Mouse (Mus musculus) ES-E14 (cell line): Measurements from ENCODE around the gene Pkn2. TPM values are rescaled to one million over a fixed set of nuclear protein-coding genes. Genes with fewer than 3 reads are reported as not detected.
A peak's percentile ranks its signal among the peaks of the same experiment; 100 is the strongest.

Experiments used
- DNase-seq: peaks from one replicate; pipeline ENCODE4 v3.0.0-alpha.2; 2013; ENCODE audit warnings: low read depth, low spot score
- H3K27ac ChIP-seq: 2 replicates; pipeline ENCODE4 v1.5.1; 2012; ENCODE audit warnings: low read depth, mild to moderate bottlenecking, low read length, moderate library complexity, mixed read lengths; ENCODE audit not compliant: poor library complexity, insufficient read depth, severe bottlenecking
- H3K36me3 ChIP-seq: 2 replicates; pipeline ENCODE4 v1.6.1; 2012; ENCODE audit warnings: mild to moderate bottlenecking, low read length, moderate library complexity, mixed read lengths; ENCODE audit not compliant: control insufficient read depth, poor library complexity, insufficient read depth, severe bottlenecking
- H3K4me1 ChIP-seq, 2 experiments: fragments of 150-350 bp in 1 of 2; sonication (generic) in 1 of 2; 2 replicates each; pipeline ENCODE4 v1.6.1; 2012; ENCODE audit warnings: low read length in 2 of 2, mild to moderate bottlenecking in 1 of 2, mixed read lengths in 1 of 2; ENCODE audit not compliant: control insufficient read depth in 2 of 2, insufficient read depth in 2 of 2, poor library complexity in 1 of 2
- H3K4me3 ChIP-seq, 2 experiments: fragments of 150-350 bp in 1 of 2; sonication (generic) in 1 of 2; 2 replicates each; pipeline ENCODE4 v1.5.1; 2012; ENCODE audit warnings: low read length in 2 of 2, low read depth in 1 of 2, mild to moderate bottlenecking in 1 of 2, mixed read lengths in 1 of 2; ENCODE audit not compliant: insufficient read depth in 1 of 2, poor library complexity in 1 of 2, severe bottlenecking in 1 of 2
- H3K9ac ChIP-seq: 2 replicates; pipeline ENCODE4 v1.6.1; 2012; ENCODE audit warnings: low read depth, mild to moderate bottlenecking, low read length, mixed read lengths; ENCODE audit not compliant: poor library complexity, insufficient read depth, severe bottlenecking
- H3K9me3 ChIP-seq: fragments of 150-350 bp; sonication (generic); 2 replicates; pipeline ENCODE4 v1.6.1; 2012; ENCODE audit warnings: low read depth, mild to moderate bottlenecking, low read length; ENCODE audit not compliant: control insufficient read depth, insufficient read depth
- CHD2 ChIP-seq: IDR thresholded peaks from 2 replicates; pipeline ENCODE4 v1.6.1; 2014; ENCODE audit warnings: mild to moderate bottlenecking, low read depth, low read length, inconsistent platforms
- HCFC1 ChIP-seq: IDR thresholded peaks from 2 replicates; pipeline ENCODE4 v1.6.1; 2012; ENCODE audit warnings: low read length, inconsistent platforms, borderline replicate concordance; ENCODE audit not compliant: insufficient read depth
- MAFK ChIP-seq: IDR thresholded peaks from 2 replicates; pipeline ENCODE4 v1.6.1; 2014; ENCODE audit warnings: mild to moderate bottlenecking, low read depth, low read length, inconsistent platforms; ENCODE audit not compliant: insufficient read depth
- ZC3H11A ChIP-seq: IDR thresholded peaks from 2 replicates; pipeline ENCODE4 v1.6.1; 2012; ENCODE audit warnings: low read depth, mild to moderate bottlenecking, inconsistent platforms, low read length, borderline replicate concordance
- ZNF384 ChIP-seq: IDR thresholded peaks from 2 replicates; pipeline ENCODE4 v1.6.1; 2012; ENCODE audit warnings: low read depth, low read length, inconsistent platforms
- in situ Hi-C, 2 experiments: fragments of 600-800 bp; cut with MboI; formaldehyde crosslinking; loops; one replicate each; pipeline ENCODE4 v1.15.1; 2025; ENCODE audit warnings: low sequenced_read_pairs in 2 of 2, inconsistent platforms in 1 of 2; ENCODE audit not compliant: unreplicated experiment in 2 of 2
- total RNA-seq: library from RNA; depleted of rRNA; stranded (reverse); fragments of 300-350 nt; gene quantifications from 2 replicates; pipeline ENCODE4 v1.2.3, GENCODE M21; 2012; rRNA removed

Pkn2 gene
- total RNA-seq, 1 experiment: 119 TPM

DNA sequence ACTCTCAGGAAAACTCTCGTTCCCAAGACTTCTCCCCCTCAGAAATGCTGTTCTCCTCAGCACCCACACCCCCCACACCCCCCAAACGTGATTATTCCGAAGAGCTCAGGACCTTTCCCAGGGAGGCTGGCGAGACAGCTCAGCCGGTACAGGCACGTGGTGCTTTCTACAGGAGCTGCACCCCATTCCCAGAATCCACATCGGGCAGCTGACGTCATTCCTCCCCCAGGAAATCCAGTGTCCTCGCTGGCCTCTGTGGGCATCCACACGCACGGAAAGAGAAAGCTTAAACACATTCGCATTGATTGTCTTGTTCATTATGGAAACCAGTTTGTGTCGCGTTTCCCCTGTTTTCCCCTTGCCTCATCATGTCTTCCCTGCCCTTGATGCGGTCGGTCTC is 132.7 kb downstream of the Pkn2 start:
- no peak overlapping the region for H3K4me3 ChIP-seq
- no peaks in the 10 kb centered on the region; the same call in 1 of the 2 replicates for H3K36me3 ChIP-seq
- H3K9me3 ChIP-seq: no peaks in the 10 kb centered on the region
- TF ChIP-seq MAFK (no peak), CHD2 (no peak), ZNF384 (no peak), ZC3H11A (no peak), HCFC1 (no peak)
- H3K9ac ChIP-seq: no peak overlapping the region
- in situ Hi-C loops: loop anchor here in 1 of 2 experiments (10.0 kb wide), 1 partner anchor 254 kb away; the partner anchor contains the start of gene Gbp5
- no peak for DNase-seq
- no peak overlapping the region for H3K27ac ChIP-seq
- H3K4me1 ChIP-seq: peaks cover 0 to 6% of the 10 kb centered on the region in 2 experiments; a peak in 1 of 4 replicates

DNA sequence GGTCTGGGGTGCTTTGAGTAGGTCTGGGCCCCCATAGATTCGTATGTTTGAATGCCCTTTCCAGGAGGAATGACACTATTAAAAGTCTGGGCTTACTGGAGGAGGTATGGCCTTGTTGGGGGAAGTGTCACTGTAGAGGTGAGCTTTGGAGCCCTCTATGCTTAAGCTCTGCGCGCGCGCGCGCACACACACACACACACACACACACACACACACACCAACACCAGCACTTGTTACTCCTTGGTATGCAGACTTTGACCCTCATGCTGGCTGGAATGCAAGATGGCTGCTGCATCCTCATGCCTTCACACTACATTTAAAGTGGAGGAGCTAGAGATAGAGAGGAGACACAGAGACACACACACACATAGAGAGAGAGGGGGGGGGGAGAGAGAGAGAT is 134.1 kb downstream of the Pkn2 start:
- no peak overlapping the region for H3K27ac ChIP-seq
- no peak overlapping the region for H3K4me3 ChIP-seq
- no peak for DNase-seq
- in situ Hi-C loops: loop anchor here in 1 of 2 experiments (10.0 kb wide), 1 partner anchor 253 kb away; the partner anchor contains the start of gene Gbp5
- H3K36me3 ChIP-seq: no peaks in the 10 kb centered on the region; the same call in 1 of the 2 replicates
- H3K9ac ChIP-seq: no peak overlapping the region
- H3K4me1 ChIP-seq: peaks cover 0 to 7% of the 10 kb centered on the region in 2 experiments; a peak in 1 of 4 replicates
- H3K9me3 ChIP-seq: no peaks in the 10 kb centered on the region
- TF ChIP-seq HCFC1: no peak
- TF ChIP-seq MAFK: no peak
- no peak for TF ChIP-seq ZNF384
- no peak for TF ChIP-seq ZC3H11A
- no peak for TF ChIP-seq CHD2

DNA sequence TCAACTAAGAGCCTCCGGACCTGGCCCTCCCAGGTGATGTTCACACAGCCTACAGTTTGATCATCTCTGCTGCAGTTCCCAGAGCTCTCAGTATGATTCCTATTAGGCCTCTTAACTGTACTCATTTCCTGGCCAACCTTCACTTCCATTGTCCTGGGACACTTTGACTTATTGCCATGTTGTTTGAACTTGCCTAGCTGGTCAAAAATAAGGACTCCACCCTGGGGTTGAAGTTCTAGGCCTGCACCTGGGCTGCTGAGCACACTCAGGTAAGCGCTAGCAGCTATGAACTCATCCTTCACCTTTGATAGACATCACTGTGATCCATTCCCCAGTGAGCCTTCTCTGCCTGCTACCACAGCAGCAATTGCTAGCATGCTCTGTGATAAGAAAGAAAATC is 136.7 kb downstream of the Pkn2 start:
- H3K27ac ChIP-seq: no peak overlapping the region
- H3K9ac ChIP-seq: no peak overlapping the region
- TF ChIP-seq ZNF384 (no peak), ZC3H11A (no peak), MAFK (no peak), HCFC1 (no peak), CHD2 (no peak)
- no peaks in the 10 kb centered on the region; the same call in 1 of the 2 replicates for H3K36me3 ChIP-seq
- H3K4me1 ChIP-seq: peaks cover 0 to 7% of the 10 kb centered on the region in 2 experiments; a peak in 1 of 4 replicates
- in situ Hi-C loops: loop anchor here in 1 of 2 experiments (10.0 kb wide), 1 partner anchor 250 kb away; the partner anchor contains the start of gene Gbp5
- no peak overlapping the region for H3K4me3 ChIP-seq
- DNase-seq: no peak
- H3K9me3 ChIP-seq: no peaks in the 10 kb centered on the region

DNA sequence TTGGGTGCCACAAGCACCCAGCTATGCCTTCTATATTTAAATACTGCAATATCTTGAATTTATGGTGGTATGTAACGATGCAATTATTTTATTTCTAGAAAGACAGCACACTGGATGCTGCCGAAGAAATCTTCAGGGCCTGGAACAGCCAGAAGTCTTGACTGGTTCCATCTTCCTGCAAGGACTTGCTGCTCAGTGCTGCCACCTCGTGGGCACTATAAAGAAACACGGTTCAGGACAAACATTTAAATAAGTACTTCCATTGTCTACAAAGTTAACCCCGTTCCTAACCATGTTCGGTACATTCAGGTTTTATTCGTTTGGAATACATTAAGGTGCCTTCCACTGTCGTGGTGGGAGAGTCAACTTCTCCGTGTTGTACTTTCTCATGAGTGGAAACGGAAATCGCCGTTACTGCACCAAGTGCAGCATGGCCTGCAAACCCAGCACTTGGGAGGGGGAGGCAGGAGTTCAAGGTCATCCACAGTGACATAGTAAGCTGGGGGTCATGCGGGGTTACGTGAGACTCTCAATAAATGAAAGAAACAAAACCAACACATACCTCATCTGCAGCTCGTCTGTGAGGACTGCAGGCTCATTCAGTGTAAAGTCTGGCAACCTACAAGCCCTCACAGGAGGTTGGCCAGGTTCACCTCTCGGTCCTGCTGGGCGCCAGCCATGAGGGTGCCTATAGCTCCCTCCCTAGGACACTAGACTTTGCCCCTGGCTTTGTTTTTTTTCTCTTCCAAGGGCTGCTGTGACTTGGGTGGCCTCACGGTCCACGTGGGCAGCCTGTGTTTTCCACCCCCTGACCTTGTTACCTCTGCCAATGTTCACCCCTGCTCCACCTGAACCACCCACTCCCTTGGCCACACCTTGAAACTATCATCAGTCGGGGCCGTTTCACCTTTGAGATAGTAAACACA is 137.6 kb downstream of the Pkn2 start:
- Histone ChIP-seq H3K4me3 (no peak overlapping the region), H3K27ac (no peak overlapping the region), H3K4me1 (peaks cover 0 to 7% of the 10 kb centered on the region in 2 experiments; a peak in 1 of 4 replicates), H3K9ac (no peak overlapping the region), H3K9me3 (no peaks in the 10 kb centered on the region), H3K36me3 (peaks cover 1% of the 10 kb centered on the region; the same call in 1 of the 2 replicates)
- peak; percentile 74 for DNase-seq
- in situ Hi-C loops: loop anchor here in 1 of 2 experiments (10.0 kb wide), 1 partner anchor 249 kb away; the partner anchor contains the start of gene Gbp5
- TF ChIP-seq ZNF384: no peak
- no peak for TF ChIP-seq HCFC1
- no peak for TF ChIP-seq ZC3H11A
- TF ChIP-seq CHD2: no peak
- no peak for TF ChIP-seq MAFK

Other genes starting within 250 kb of the Pkn2 start
- gene Kyat3, start 181.0 kb downstream of the Pkn2 start, total RNA-seq: 8.2 and 11.7 TPM in 2 replicates
- 27.7 and 45.6 TPM in 2 replicates for gene Gtf2b, start 117.0 kb downstream of the Pkn2 start, total RNA-seq